Mouse (Mus musculus) thymus, postnatal 25 days (tissue): Measurements from ENCODE around the gene Dll4.

ENCODE experiments used
- DNase-seq: peaks from one replicate; pipeline ENCODE4 v3.0.0; 2022

The Dll4 gene

GRCm38 (mm10) chr2:119312380-119312958 lies 13.1 kb upstream of the Dll4 start:
- no peak for DNase-seq

- no peak for DNase-seq
These were observed 11.7 kb upstream of the Dll4 start for GRCm38 (mm10) chr2:119313780-119314479.

GRCm38 (mm10) chr2:119314742-119315310 lies 10.8 kb upstream of the Dll4 start:
- no peak for DNase-seq

GRCm38 (mm10) chr2:119318043-119318710 lies 7.4 kb upstream of the Dll4 start:
- no peak for DNase-seq

- no peak for DNase-seq
These were observed 5.0 kb upstream of the Dll4 start for GRCm38 (mm10) chr2:119320571-119320970.

- DNase-seq, result no peak
These were observed 3.6 kb upstream of the Dll4 start for GRCm38 (mm10) chr2:119321771-119322586.

GRCm38 (mm10) chr2:119322587-119323300 lies 2.8 kb upstream of the Dll4 start:
- DNase-seq, result no peak

GRCm38 (mm10) chr2:119323866-119324575 lies 1.6 kb upstream of the Dll4 start:
- no peak for DNase-seq

GRCm38 (mm10) chr2:119324576-119325318 lies 837 bp upstream of the Dll4 start:
- no peak for DNase-seq

- DNase-seq, result no peak
These were observed 847 bp downstream of the Dll4 start for GRCm38 (mm10) chr2:119326161-119327101.

GRCm38 (mm10) chr2:119327102-119327480 lies 1.5 kb downstream of the Dll4 start:
- peak; percentile 66 for DNase-seq

GRCm38 (mm10) chr2:119327942-119328526 lies 2.5 kb downstream of the Dll4 start:
- no peak for DNase-seq

- DNase-seq, result no peak
These were observed 3.0 kb downstream of the Dll4 start for GRCm38 (mm10) chr2:119328546-119328945.

GRCm38 (mm10) chr2:119329123-119329817 lies 3.7 kb downstream of the Dll4 start:
- DNase-seq, result no peak

GRCm38 (mm10) chr2:119330795-119331194 lies 5.2 kb downstream of the Dll4 start:
- no peak for DNase-seq

GRCm38 (mm10) chr2:119332177-119332661 lies 6.6 kb downstream of the Dll4 start:
- no peak for DNase-seq

GRCm38 (mm10) chr2:119334135-119334534 lies 8.6 kb downstream of the Dll4 start:
- no peak for DNase-seq

GRCm38 (mm10) chr2:119334964-119335525 lies 9.5 kb downstream of the Dll4 start:
- DNase-seq, result no peak
